Mouse (Mus musculus): ENCODE data around the gene Bach1. TPM values are rescaled to one million over a fixed set of nuclear protein-coding genes. Genes with fewer than 3 reads are reported as not detected.
A peak's percentile ranks its signal among the peaks of the same experiment; 100 is the strongest.

Gene Bach1
- polyA plus RNA-seq, 1 experiment from 2014 or later: 19.0 TPM

DNA sequence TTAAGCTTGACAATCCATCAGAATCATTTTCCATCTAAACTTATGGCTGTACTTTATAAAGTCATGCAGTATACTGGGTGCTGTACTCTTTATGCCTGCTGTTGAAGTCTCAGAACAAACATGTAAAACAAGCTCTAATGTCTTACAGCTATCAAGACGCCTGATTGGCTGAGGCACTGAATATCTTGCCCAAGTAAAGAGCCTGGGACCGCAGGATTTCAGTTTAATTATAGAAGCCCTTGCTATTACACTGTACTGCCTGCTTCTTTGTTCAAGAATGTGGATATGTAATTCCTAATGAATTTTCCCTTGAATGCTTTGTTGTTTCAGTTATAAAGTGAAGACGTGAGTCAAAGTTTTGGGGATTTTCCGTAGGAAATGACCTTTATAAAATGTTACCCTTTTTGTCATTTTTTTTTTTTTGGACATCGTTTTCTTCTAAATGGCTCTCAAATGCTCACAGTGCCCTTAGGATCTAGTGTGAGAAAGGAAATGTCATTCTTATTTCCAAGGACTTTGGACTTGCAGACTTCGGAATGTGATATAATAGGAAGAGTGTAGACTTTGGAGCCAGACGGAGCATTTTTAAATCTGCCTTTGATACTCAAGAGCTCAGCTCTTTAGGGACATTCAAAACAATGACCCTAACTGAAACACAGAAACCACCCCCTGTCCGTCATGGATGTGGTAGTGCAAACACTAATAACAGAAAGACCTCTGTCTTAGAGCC, 28.5 kb upstream of the Bach1 start:
- no peaks in the 10 kb centered on the region for H3K9me3 ChIP-seq (replicated peaks; ENCODE audit: control insufficient read depth, low read length)
- H3K27ac ChIP-seq (replicated peaks; ENCODE audit: low read depth, low read length): no peak overlapping the region
- no peak overlapping the region for H3K9ac ChIP-seq (replicated peaks; ENCODE audit: low read length)
- H3K4me1 ChIP-seq (ENCODE audit: control insufficient read depth, insufficient read depth, low read length): no peaks in the 10 kb centered on the region
- no peak overlapping the region for H3K4me2 ChIP-seq (ENCODE audit: low read depth, low read length)
- WGBS: 76% methylated on average over 8 of the region's 8 CpGs
- no peak for DNase-seq (ENCODE audit: low spot score)
- H3K4me3 ChIP-seq (ENCODE audit: low read depth, low read length): no peak overlapping the region
- H3K36me3 ChIP-seq (replicated peaks; ENCODE audit: control insufficient read depth, insufficient read depth, low read depth, low read length): no peaks in the 10 kb centered on the region
- no peak for ATAC-seq (replicated peaks; ENCODE audit: insufficient number of reproducible peaks, low FRiP score, low TSS enrichment, low read depth)
- no peaks in the 10 kb centered on the region for H3K27me3 ChIP-seq (ENCODE audit: control insufficient read depth, insufficient read depth, low read length)

DNA sequence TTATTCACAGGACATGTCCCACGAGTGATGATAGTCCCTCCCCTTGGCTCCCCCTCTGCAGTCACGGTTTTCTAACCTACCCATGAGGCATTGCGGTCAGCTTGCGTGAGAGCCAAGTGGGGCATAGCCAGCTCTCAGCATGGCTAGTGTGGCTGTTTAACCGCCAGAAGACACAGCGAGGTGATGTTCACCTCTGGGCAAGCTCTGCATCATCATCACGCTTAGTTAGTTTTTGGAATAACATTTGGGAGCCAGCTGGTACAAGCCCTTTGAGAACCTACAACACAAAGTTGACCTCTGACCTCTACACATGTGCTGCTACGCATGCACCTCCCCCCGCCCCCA, 28.0 kb upstream of the Bach1 start:
- ATAC-seq (replicated peaks; ENCODE audit: insufficient number of reproducible peaks, low FRiP score, low TSS enrichment, low read depth) (peak; percentile 23; the same call in 1 of the 2 replicates), DNase-seq (ENCODE audit: low spot score) (no peak)
- H3K36me3 ChIP-seq (replicated peaks; ENCODE audit: control insufficient read depth, insufficient read depth, low read depth, low read length): no peaks in the 10 kb centered on the region
- no peaks in the 10 kb centered on the region for H3K9me3 ChIP-seq (replicated peaks; ENCODE audit: control insufficient read depth, low read length)
- H3K4me1 ChIP-seq (ENCODE audit: control insufficient read depth, insufficient read depth, low read length): no peaks in the 10 kb centered on the region
- no peaks in the 10 kb centered on the region for H3K27me3 ChIP-seq (ENCODE audit: control insufficient read depth, insufficient read depth, low read length)
- H3K4me2 ChIP-seq (ENCODE audit: low read depth, low read length): no peak overlapping the region
- H3K9ac ChIP-seq (replicated peaks; ENCODE audit: low read length): no peak overlapping the region
- H3K4me3 ChIP-seq (ENCODE audit: low read depth, low read length): no peak overlapping the region
- 81% methylated on average over 9 of the region's 9 CpGs for WGBS
- H3K27ac ChIP-seq (replicated peaks; ENCODE audit: low read depth, low read length): no peak overlapping the region

DNA sequence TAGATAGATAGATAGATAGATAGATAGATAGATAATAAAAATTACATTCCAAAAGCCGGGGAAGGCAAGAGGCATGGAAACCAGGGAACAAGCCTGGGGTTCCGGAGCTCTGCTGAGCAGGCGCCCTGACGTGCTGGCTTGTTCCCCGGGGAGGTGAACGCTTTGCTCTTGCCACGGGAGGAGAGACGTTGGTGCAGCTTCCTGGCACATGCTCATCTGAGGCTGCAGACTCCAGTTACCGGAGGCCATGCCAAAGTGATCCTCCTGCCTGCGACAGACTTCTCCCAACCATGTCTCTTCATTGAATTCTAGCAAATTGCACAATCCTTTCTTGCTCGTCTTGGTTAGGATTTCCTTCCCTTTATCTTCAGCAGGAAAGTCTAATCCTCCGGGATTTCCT, 27.4 kb upstream of the Bach1 start:
- Histone ChIP-seq H3K4me2 (ENCODE audit: low read depth, low read length) (no peak overlapping the region), H3K9me3 (replicated peaks; ENCODE audit: control insufficient read depth, low read length) (no peaks in the 10 kb centered on the region), H3K4me3 (ENCODE audit: low read depth, low read length) (no peak overlapping the region), H3K27me3 (ENCODE audit: control insufficient read depth, insufficient read depth, low read length) (no peaks in the 10 kb centered on the region), H3K4me1 (ENCODE audit: control insufficient read depth, insufficient read depth, low read length) (no peaks in the 10 kb centered on the region), H3K9ac (replicated peaks; ENCODE audit: low read length) (no peak overlapping the region), H3K27ac (replicated peaks; ENCODE audit: low read depth, low read length) (no peak overlapping the region), H3K36me3 (replicated peaks; ENCODE audit: control insufficient read depth, insufficient read depth, low read depth, low read length) (no peaks in the 10 kb centered on the region)
- 90% methylated on average over 12 of the region's 12 CpGs for WGBS
- DNase-seq (ENCODE audit: low spot score): no peak
- no peak for ATAC-seq (replicated peaks; ENCODE audit: insufficient number of reproducible peaks, low FRiP score, low TSS enrichment, low read depth)

DNA sequence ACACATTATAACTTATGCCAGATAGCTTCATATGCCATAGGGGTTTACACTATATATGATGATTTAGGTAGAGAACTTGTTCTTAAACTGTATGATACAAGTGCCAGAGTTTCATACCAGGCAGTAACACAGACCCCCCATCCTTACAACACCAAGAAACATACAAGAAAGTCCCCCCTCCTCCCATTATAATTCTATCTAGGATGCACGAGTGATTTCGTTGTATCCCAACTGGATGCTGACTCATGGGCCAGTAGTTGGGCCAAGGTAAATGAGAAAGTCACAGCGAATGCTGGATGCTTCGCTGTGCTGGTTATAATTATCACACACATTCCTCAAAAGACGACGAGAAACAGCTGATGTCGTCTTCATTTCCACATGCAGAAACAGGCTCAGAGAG, 25.6 kb upstream of the Bach1 start:
- H3K4me2 ChIP-seq (ENCODE audit: low read depth, low read length): no peak overlapping the region
- no peak overlapping the region for H3K27ac ChIP-seq (replicated peaks; ENCODE audit: low read depth, low read length)
- H3K4me1 ChIP-seq (ENCODE audit: control insufficient read depth, insufficient read depth, low read length): no peaks in the 10 kb centered on the region
- no peak for DNase-seq (ENCODE audit: low spot score)
- no peaks in the 10 kb centered on the region for H3K27me3 ChIP-seq (ENCODE audit: control insufficient read depth, insufficient read depth, low read length)
- H3K9me3 ChIP-seq (replicated peaks; ENCODE audit: control insufficient read depth, low read length): no peaks in the 10 kb centered on the region
- H3K9ac ChIP-seq (replicated peaks; ENCODE audit: low read length): no peak overlapping the region
- no peaks in the 10 kb centered on the region for H3K36me3 ChIP-seq (replicated peaks; ENCODE audit: control insufficient read depth, insufficient read depth, low read depth, low read length)
- 70% methylated on average over 7 of the region's 7 CpGs for WGBS
- ATAC-seq (replicated peaks; ENCODE audit: insufficient number of reproducible peaks, low FRiP score, low TSS enrichment, low read depth): no peak
- H3K4me3 ChIP-seq (ENCODE audit: low read depth, low read length): no peak overlapping the region

DNA sequence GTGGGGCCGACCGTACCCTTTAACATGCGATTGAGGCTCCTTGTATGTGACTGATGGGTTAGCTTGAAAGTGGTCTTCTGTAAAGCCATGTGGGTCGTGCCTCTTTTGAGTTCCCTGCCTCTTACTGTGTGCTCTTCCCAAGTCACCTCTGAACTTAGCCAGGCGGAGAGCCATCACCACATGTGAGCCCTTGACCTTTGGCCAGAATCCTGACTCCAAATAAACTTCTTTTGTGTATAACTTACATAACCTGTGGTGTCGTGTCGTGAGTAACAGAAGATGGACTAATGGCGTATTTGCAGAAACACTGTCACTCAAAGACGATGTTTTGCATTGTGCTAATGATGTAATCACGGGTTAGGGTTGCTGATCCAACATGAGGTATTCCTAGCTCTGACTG, 22.6 kb upstream of the Bach1 start:
- no peaks in the 10 kb centered on the region for H3K9me3 ChIP-seq (replicated peaks; ENCODE audit: control insufficient read depth, low read length)
- no peak overlapping the region for H3K9ac ChIP-seq (replicated peaks; ENCODE audit: low read length)
- no peak for DNase-seq (ENCODE audit: low spot score)
- WGBS: 53% methylated on average over 10 of the region's 10 CpGs
- no peaks in the 10 kb centered on the region for H3K27me3 ChIP-seq (ENCODE audit: control insufficient read depth, insufficient read depth, low read length)
- ATAC-seq (replicated peaks; ENCODE audit: insufficient number of reproducible peaks, low FRiP score, low TSS enrichment, low read depth): no peak
- no peak overlapping the region for H3K4me3 ChIP-seq (ENCODE audit: low read depth, low read length)
- H3K4me1 ChIP-seq (ENCODE audit: control insufficient read depth, insufficient read depth, low read length): no peaks in the 10 kb centered on the region
- H3K36me3 ChIP-seq (replicated peaks; ENCODE audit: control insufficient read depth, insufficient read depth, low read depth, low read length): no peaks in the 10 kb centered on the region
- no peak overlapping the region for H3K4me2 ChIP-seq (ENCODE audit: low read depth, low read length)
- no peak overlapping the region for H3K27ac ChIP-seq (replicated peaks; ENCODE audit: low read depth, low read length)

DNA sequence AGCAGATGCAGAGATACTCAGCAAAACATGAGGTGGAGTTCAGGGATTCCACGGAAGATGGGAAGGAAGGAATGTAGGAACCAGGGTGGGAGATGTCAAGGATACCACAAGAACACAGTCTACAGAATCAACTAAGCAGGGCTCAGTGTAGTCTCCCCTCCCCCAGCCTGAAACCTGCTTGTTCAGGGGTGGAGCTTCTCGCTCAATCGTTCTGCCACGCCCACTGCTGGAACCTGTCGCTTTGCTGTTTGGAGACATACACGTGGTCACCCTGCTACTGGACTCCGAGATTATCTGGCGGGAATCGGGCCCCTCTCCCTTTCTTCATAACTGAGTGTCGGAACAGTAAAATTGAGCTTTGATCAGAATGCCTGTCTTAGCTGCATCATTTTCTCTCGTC, 20.1 kb upstream of the Bach1 start:
- no peak overlapping the region for H3K4me3 ChIP-seq (ENCODE audit: low read depth, low read length)
- ATAC-seq (replicated peaks; ENCODE audit: insufficient number of reproducible peaks, low FRiP score, low TSS enrichment, low read depth): no peak
- no peak overlapping the region for H3K9ac ChIP-seq (replicated peaks; ENCODE audit: low read length)
- no peak overlapping the region for H3K27ac ChIP-seq (replicated peaks; ENCODE audit: low read depth, low read length)
- H3K9me3 ChIP-seq (replicated peaks; ENCODE audit: control insufficient read depth, low read length): no peaks in the 10 kb centered on the region
- 64% methylated on average over 11 of the region's 11 CpGs for WGBS
- H3K4me1 ChIP-seq (ENCODE audit: control insufficient read depth, insufficient read depth, low read length): no peaks in the 10 kb centered on the region
- DNase-seq (ENCODE audit: low spot score): no peak
- no peaks in the 10 kb centered on the region for H3K27me3 ChIP-seq (ENCODE audit: control insufficient read depth, insufficient read depth, low read length)
- no peak overlapping the region for H3K4me2 ChIP-seq (ENCODE audit: low read depth, low read length)
- H3K36me3 ChIP-seq (replicated peaks; ENCODE audit: control insufficient read depth, insufficient read depth, low read depth, low read length): no peaks in the 10 kb centered on the region

DNA sequence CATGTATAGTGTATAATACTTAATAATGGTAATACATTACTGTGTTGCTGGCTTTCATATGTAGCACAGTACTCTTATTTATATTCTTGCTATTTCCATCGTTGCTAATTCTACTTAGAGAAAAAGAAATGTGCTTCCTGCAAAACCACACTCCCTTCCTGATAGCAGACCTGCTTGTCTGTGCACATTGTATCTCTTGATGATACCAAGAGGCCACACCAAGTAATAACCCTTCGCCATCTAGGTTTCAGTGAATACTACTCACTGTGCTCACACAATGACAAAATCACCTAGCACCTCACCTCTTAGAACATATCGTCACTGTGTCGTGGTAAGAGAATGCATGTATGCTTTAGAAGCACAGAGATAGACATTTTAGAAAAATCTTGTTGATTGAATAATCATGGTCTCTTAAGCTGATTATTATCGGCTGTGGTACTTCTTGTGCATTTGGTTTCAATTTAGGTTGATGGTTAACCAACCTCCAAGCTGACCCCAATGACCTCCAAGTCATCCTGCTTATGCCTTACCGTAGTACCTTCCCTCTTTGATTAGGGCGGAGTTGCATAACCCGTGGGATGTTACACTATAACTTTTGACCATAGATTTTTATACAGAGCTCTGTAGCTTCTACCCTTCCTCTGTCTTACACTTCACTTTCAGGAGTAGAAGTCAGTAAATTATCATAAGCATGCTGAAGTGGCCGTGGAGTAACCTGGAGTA, 17.7 kb upstream of the Bach1 start:
- no peak overlapping the region for H3K4me3 ChIP-seq (ENCODE audit: low read depth, low read length)
- no peaks in the 10 kb centered on the region for H3K4me1 ChIP-seq (ENCODE audit: control insufficient read depth, insufficient read depth, low read length)
- H3K27ac ChIP-seq (replicated peaks; ENCODE audit: low read depth, low read length): no peak overlapping the region
- DNase-seq (ENCODE audit: low spot score) (peak; percentile 16), ATAC-seq (replicated peaks; ENCODE audit: insufficient number of reproducible peaks, low FRiP score, low TSS enrichment, low read depth) (no peak)
- H3K9ac ChIP-seq (replicated peaks; ENCODE audit: low read length): no peak overlapping the region
- H3K27me3 ChIP-seq (ENCODE audit: control insufficient read depth, insufficient read depth, low read length): no peaks in the 10 kb centered on the region
- H3K36me3 ChIP-seq (replicated peaks; ENCODE audit: control insufficient read depth, insufficient read depth, low read depth, low read length): no peaks in the 10 kb centered on the region
- H3K4me2 ChIP-seq (ENCODE audit: low read depth, low read length): no peak overlapping the region
- no peaks in the 10 kb centered on the region for H3K9me3 ChIP-seq (replicated peaks; ENCODE audit: control insufficient read depth, low read length)
- 65% methylated on average over 9 of the region's 9 CpGs for WGBS

DNA sequence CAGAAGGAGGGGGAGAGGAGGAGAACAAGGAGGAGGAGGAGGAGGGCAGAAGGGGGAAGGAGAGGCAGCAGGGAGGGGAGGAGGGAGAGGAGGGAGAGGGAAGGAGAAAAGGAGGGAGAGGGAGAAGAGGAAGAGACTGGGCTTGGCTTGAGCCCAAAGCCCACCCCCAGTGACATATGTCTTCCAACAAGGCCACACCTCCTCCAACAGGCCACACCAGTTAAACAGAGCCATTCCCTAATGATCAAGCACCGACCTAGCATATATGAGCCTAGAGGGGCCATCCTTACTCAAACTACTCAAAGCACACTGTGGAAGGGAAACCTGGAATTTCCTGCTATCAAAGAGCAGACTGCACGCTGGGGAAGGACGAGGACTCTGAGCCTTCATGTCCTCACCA, 16.9 kb upstream of the Bach1 start:
- no peak overlapping the region for H3K9ac ChIP-seq (replicated peaks; ENCODE audit: low read length)
- H3K27me3 ChIP-seq (ENCODE audit: control insufficient read depth, insufficient read depth, low read length): no peaks in the 10 kb centered on the region
- no peaks in the 10 kb centered on the region for H3K9me3 ChIP-seq (replicated peaks; ENCODE audit: control insufficient read depth, low read length)
- WGBS: 50% methylated on average over 3 of the region's 3 CpGs
- ATAC-seq (replicated peaks; ENCODE audit: insufficient number of reproducible peaks, low FRiP score, low TSS enrichment, low read depth) (no peak), DNase-seq (ENCODE audit: low spot score) (no peak)
- no peak overlapping the region for H3K27ac ChIP-seq (replicated peaks; ENCODE audit: low read depth, low read length)
- H3K36me3 ChIP-seq (replicated peaks; ENCODE audit: control insufficient read depth, insufficient read depth, low read depth, low read length): no peaks in the 10 kb centered on the region
- H3K4me3 ChIP-seq (ENCODE audit: low read depth, low read length): no peak overlapping the region
- H3K4me2 ChIP-seq (ENCODE audit: low read depth, low read length): no peak overlapping the region
- H3K4me1 ChIP-seq (ENCODE audit: control insufficient read depth, insufficient read depth, low read length): no peaks in the 10 kb centered on the region
